Mouse (Mus musculus) thymus, postnatal 36 days (tissue): Measurements from ENCODE around the gene Btn1a1.

Source experiments
- DNase-seq, 2 experiments: peaks; one replicate each; pipeline ENCODE4 v3.0.0; 2022; ENCODE audit warnings: mixed read lengths in 2 of 2

The Btn1a1 gene

DNA sequence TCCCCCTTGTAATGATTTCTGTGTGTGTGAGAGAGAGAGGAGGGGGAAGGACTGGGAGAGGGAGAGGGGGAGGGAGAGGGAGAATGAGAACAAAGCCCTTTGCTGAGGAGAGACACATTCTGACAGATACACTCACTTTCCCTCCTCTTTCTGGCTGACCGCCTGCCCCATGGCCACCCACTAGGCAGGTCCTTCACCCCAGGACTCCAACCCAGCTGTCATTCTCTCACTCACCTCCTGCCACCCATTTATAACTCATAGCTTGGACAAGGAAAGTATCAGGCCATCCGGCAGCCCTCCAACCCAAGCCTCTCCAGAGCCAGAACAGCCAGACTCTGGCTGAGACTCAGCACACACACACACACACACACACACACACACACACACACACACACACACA, 10.0 kb upstream of the Btn1a1 start:
- DNase-seq, result no peak

DNA sequence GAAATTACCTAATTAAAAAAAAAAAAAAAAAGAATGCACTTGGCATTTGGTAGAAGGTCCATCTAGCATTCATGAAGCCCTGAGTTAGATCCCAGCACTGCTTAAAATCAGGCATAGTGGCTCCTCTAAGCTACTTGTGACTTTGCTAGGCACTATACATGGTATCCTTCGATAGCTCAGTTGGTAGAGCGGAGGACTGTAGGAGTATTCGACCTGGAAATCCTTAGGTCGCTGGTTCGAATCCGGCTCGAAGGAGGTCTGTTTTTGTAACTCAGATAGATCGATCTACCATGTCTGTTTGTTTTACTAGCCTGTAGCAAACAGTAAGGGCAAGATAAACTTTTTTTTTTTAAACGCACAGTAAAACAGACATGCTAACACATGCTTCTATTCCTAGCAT, 1.2 kb upstream of the Btn1a1 start:
- DNase-seq, result peak; percentile 74 to 78

DNA sequence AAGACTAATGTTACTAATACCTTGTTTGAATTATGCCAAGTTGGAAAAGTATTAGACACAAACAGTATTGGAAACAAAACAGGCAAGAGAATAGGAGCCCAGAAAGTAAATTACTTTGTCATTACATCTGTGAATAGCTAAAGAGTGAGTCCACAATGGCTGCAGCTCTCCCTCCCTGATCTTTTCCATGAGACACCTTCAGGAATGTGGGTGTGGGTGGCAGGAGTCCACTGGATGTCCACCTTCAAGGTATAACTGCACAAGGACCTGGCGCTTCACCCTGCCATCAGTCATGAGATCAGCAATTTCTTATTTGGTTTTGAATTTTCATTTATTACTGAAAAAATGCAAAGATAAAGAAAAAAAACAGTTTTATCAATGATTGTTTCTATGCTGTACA, 605 bp upstream of the Btn1a1 start:
- no peak for DNase-seq

DNA sequence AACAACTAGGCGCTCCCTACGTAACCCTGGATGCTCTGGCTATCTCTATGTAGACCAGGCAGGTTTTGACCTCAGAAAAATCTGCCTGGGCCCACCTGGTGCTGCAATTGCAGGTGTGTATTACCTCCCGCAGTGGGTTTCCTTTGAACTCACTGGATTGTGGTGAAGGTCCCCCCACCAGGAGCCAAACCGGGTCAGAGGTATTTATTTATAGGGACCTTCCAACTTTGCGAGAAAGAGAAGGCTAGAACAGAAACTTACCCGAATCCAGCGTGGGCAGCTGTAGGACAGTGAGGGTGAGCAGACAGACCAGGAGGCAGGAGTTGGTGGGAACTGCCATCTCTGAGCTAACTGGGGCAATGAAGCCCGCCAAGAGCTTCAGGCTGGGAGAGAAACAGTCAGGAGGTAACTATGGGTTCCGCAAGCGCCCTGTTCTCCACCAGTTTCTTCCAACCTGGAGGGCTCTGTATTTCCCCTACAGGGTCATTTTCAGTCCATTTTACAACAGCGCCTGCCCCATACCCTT, 797 bp downstream of the Btn1a1 start:
- peak; percentile 10 to 13 for DNase-seq

DNA sequence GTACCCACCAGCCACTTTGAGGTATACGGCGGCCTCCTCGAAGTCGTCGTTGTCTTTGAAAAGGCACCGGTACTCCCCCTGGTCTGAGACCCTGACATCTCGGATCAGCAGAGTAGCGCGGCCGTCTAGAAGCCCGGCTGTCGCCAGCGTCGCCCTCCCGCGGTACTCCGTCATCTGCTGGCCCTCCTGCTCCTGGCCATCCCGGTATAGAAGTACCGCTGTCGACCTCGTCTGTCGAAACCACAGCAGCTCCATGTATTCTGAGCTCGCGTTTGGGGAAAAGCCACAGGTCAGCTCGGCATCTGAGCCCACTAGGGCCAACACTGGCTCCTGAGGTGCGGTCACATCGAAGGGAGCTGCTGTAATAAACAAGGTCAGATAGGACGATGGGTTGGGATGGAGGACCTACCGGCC, 1.5 kb downstream of the Btn1a1 start:
- peak; percentile 32 to 35 for DNase-seq

DNA sequence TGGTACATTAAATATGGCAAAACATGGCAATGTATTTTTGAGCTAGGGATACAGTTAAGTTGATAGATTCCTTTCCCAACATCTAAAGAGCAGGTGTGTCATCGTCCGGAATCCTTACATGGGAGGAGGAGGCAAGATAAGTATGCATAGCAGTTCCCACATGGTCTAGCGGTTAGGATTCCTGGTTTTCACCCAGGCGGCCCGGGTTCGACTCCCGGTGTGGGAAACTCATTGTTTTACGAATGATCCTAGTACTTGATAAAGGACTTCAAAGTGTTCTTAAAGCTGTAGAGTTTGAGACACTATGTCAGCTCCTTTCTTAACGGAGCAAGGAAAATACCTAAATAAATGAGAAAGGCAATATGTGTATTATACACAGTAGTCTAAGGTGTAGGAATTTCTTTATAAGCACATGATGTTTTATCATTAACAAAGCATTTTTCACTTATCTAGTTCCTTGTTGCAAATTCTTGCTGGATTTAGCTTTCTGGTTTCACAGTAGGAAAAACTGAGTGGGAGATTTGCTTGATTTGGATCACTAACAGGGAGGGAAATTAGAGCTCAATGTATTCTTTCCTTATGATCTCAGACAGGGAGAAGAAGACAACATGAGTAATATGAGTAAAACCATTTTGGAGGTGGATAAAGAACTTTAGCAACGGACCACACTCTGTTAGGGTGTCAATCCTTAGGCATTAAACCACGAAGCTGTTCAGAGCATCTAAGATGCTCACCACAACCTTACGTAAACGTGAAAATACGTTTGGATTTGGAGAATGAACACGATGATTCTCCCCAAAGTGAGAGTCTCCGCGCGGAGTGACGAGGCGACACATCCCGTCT, 2.1 kb downstream of the Btn1a1 start:
- peak; percentile 73 for DNase-seq

DNA sequence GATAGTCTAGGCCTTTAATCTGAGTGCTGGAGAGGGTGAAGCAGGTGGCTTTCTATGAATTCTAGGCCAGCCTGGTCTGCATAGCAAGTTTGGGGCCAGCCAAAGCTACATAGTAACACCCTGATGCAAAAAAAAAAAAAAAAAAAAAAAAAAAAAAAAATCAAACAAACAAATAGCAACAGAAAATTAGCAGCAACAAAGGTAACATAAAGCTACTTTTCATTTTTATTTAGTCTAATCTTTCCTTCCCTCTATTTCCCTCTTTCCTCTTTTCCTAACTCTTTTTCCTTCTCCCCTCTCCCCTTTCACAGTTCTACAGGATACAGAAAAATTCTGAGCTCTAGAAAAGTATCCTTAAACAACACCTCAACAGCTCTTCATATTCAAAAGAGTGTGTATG, 3.0 kb downstream of the Btn1a1 start:
- DNase-seq, result no peak

DNA sequence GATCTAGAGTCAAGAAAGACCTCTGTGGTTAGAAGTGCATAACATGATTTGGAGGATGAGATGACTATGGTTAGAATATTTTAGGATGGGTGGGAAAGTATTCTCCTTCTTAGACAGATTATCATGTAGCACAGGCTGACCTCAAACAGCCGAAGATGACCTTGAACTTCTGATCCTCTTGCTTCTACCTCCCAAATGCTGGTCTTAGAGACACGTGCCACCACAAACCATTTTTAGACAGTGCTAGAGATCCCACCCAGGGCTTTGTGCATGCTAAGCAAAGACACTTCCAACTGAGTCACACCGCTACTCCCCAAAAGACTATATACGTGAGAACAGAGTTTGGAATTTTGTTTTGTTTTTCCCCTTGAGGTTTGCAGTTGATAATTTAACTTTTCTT, 3.6 kb downstream of the Btn1a1 start:
- no peak for DNase-seq

DNA sequence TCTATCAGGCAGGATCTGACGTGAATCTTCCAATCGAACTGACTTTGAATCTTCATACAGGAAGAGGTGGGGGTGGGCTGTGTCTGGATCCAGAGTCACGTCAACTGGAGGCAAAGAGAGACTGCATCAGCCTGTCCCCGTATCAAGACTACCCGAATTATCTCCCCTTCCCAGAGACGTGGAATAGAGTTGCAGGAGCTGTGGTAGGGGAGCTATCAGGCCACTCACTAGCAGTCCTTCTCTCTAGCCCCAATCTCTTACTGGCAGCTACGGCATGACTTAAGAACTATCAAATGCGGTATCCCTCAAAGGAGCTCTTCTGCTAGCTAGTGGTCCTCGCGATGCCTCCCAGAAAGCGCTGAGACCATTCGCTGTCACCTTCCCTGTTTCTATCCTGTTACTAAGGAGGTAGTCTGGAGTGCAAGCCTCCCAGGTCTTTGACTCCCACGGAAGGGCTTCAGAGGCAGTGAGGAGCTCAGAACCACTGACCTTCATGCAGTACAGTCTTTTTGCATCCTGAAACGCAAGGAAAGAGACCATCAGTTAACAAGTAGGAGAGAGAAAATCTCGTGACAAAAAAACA, 6.3 kb downstream of the Btn1a1 start:
- DNase-seq, result no peak

DNA sequence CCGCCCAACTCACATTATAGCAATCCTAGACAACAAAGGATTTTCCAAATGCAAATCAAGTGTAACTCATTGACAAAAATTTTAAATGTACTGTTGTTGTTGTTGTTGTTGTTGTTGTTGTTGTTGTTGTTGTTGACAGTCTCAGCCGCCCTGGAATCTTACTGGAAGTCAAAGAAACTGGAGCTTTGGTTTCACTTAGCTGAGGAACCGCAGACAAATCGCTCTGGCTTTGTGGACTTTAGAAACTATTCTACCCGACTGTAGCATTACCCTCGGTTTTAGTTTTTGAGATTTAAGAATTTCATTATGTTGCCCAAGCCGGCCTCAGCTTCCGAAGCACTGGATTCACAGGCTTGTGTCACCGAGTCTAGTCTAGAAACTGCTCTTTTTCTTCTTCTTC, 11.8 kb downstream of the Btn1a1 start:
- DNase-seq, result no peak

DNA sequence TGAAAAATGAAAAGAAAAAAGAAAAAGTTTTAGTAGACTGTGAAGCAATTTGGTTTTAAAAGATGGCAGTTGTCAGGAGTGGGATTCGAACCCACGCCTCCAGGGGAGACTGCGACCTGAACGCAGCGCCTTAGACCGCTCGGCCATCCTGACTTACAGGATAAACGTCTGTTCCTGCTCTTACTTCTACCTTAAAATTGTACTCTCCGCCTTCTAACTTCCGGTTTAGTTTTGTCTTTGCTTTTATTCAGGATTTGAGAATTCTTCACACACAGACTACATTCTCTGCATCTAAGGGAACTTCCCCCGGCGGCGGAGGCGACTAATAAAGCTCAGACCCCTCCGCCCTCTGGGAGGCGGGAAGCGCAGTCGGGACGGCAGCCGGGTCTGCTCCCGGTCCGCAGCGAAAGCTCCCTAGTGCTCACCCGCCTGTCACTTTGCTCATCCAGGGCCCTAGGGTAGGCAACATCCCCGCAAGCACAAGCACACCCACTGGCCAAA, 12.3 kb downstream of the Btn1a1 start:
- DNase-seq, result peak; percentile 74 to 75

DNA sequence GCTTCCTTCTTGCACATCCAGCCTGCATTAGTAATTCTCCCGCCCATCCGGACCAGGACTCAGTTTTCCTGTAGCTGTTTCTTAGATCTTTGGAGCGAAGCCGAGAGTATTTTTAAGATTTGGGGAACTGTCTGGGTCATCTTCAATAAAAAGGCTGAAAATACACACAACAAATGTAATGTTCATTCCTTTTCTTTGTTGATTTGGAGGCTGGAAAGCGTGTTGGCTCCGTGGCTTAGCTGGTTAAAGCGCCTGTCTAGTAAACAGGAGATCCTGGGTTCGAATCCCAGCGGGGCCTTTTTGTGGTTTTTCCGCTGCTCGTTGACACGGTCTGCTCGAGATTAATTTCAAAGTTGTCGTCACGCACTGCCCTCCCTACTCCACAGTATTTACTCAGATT, 15.3 kb downstream of the Btn1a1 start:
- peak; percentile 84 to 87 for DNase-seq

DNA sequence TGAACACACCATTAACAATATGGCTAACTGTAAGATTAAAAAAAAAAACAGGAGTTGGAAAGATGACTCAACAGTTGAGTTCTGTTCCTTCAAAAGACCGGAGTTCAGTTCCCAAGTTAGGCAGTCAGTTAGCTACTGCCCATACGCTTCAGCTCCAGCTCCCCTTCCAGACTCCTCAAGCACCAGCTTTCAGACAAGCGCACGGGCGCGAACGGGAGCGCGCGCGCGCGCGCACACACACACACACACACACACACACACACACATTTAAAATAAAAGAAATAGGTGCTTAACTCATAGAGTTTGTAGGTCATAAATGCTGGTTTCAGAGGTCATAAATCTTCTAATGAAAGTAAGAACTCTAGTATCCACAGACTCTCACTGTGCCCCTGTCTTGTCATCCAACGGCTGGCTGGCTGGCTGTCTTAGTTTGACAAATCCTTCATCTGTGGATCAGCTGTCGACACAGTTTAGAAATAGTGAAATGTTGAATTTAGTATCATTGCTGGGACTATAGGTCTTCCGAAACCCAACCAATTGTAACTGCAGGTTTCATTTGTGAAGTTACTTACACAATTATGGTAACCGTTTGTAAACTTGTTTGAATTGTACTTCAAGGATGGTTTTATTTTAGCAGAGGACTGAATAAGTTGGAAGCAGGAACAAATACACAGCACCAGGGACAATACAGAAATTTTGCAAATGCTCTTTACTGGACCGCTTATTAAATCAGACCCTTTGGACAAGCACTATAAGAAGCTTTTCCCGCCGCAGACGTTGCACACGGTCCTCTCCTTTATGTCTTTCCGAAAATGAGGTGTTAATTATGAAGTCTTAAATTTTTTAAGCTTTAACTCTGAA, 16.2 kb downstream of the Btn1a1 start:
- peak; percentile 43 for DNase-seq

DNA sequence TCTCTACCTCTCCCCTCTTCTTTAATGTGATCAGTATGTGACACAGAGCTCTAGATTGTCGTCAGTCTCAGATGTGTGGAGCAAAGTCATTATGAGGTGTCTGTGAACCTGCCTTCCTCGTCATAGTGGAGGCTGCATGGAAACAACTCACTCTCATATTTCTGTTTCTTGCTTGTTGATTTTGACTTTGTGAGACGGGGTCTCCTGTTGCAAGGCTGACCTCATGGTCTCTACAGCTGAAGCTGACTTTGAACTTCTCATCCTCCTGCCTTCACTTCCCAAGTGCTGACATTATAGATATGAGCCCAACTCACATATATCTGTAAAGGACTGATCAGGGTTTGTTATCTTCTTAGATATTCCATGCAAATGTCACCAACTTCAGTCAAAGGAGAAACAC, 16.9 kb downstream of the Btn1a1 start:
- no peak for DNase-seq

DNA sequence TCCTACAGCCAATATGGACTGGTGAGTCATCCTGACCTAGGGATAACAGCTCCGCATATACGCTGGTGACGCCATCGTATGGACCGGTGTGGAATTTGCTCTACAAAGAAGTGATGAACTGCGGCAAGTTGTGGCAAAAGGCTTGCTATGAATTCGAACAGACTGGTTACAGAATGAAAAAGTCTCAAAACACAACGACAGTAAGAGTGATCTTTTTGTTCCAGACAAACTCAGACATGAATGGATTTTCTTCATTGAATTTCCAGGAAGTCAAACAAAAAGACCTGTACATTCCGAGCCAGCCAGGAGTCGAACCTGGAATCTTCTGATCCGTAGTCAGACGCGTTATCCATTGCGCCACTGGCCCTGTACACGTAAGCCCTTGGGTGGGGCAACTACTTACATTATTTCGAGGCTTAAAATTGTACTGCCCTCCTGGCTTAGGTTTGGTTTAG, 19.2 kb downstream of the Btn1a1 start:
- DNase-seq, result peak; percentile 79 to 82

DNA sequence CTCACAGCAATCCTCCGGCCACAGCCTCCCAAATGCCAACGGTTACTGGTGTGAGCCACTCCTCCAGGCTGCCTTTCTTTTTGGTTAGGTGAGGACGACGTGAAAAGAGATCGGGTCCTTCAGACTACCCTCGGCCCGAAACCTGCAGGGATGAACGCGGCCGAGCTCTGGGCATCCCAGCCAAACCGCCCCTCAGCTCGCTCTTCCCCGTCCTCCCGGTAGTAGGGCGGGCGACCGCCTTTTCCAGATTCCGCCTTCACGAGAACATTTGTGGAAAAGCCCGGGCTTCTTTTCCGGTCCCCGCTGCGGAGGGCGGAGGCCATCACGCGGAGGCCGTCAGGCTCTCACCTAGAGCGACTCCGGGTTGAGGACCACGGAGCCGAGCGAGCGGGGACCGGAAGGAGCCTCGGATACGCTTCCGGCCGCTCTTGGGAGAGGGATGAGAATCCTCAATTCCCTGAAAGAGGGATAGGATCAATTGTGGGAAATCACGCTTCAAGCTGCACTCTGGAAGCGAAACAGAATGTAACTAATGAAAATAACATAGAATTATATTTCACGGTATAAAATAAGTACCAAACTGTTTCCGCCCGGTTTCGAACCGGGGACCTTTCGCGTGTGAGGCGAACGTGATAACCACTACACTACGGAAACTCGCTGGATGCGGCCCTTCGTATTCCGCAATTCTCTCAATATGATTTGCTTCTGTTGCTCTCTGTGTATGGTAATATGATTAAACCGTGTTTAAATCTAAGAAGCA, 20.0 kb downstream of the Btn1a1 start:
- DNase-seq, result peak; percentile 85 to 88

DNA sequence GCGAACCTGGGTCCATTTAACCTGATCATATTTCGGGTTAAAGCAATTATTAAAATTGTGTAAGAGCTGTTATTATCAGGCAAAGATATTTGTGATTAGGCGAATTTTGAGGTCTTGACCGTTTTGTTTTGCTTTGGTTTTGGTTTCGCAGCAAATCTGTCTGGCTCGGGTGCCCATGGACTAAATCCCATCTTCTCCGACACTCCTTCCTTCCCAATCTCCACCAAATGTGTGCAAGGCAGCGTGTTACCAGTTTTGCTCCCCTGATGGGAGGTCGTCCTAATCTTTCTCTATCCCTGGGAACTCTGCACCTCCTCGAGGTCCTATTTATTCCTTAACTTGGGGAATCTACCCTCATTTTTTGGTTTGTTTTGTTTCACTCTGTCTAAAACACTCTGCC, 20.5 kb downstream of the Btn1a1 start:
- no peak for DNase-seq

DNA sequence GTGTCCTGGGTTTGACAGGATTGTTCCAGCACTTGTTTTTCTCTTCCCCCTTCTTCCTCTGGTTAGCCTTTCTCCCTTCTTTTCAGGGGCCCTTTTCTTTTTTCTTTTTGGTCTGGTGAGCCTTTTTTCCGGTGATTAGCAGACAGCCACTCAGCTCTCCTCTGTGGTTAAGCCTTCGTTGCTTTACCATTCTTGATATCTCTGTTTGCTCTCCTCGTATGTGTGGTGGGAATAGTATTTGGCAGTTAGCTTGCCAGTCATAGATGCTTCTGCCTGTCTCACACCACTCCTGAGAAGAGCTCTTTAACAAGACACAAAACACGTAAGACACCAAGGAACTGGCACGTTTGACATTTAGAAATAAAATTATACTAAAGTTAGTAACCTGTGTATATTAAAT, 21.2 kb downstream of the Btn1a1 start:
- DNase-seq, result no peak

DNA sequence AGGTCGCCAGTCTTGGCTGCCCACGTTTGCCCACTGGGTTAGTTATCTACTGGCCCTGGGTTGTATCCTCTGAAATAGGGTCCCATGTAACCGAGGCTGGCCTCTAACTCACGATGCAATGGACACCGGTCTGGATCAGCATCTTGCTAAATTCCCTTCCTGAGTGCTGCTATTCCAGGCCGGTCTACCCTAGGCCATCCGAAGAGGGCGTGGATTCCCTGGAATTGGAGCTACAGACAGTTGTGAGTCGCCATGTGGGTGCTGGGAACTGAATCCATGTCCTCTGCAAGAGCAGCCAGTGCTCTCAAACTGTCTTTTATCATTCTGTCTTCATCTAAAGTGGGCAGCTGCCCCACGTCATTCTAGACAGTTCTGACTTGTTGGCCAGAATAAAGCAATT, 25.8 kb downstream of the Btn1a1 start:
- no peak for DNase-seq

DNA sequence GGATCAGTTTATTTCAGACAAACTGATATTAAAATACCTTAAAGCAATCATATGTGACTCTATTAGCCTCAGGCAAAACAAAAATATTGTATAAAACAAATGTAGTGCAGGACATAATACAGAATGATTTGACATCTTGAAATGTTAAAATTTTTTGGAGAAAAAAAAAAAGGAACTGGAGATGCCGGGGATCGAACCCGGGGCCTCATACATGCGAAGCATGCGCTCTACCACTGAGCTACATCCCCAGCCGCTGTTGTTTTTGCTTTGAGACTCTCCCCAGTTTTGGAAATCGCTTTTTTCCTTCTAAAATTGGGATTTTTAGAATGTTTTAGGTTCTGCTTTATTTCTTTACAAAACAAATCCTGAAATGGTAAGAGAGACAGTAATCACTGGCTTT, 27.2 kb downstream of the Btn1a1 start:
- DNase-seq, result peak; percentile 43 to 51

DNA sequence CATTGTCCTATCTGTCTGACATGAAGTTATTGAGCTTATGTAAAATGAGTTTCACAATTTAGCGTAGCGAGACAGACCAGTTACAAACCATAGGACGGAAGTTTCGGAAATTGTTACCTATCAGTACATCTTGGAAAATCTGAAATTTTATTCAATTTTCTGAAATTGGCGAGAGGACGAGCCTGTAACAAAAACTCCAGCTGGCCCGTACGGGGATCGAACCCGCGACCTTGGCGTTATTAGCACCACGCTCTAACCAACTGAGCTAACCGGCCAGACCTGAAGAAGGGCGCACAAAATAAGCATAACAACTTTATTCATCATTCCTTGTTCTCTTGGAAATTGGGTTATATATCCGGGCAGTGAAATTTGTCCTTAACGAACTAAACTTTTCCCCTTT, 27.8 kb downstream of the Btn1a1 start:
- peak; percentile 81 to 85 for DNase-seq
